Mouse (Mus musculus) G1E (cell line): ENCODE data around the gene Arhgap33.

ENCODE experiments used
- CTCF ChIP-seq: IDR thresholded peaks from 2 replicates; pipeline ENCODE4 v1.5.1; 2012; ENCODE audit warnings: low read depth, low read length, inconsistent platforms, mixed read lengths
- GATA1 ChIP-seq: IDR thresholded peaks from 2 replicates; pipeline ENCODE4 v1.6.1; 2012; ENCODE audit warnings: borderline replicate concordance, low read length, inconsistent platforms, mixed read lengths
- POLR2AphosphoS5 ChIP-seq: IDR thresholded peaks from 2 replicates; pipeline ENCODE4 v1.6.1; 2012; ENCODE audit warnings: low read depth, low read length, inconsistent platforms; ENCODE audit not compliant: insufficient replicate concordance
- TAL1 ChIP-seq: conservative IDR thresholded peaks from 2 replicates; pipeline ENCODE4 v1.6.1; 2012; ENCODE audit warnings: low read depth, low read length, inconsistent platforms, mixed read lengths

DNA sequence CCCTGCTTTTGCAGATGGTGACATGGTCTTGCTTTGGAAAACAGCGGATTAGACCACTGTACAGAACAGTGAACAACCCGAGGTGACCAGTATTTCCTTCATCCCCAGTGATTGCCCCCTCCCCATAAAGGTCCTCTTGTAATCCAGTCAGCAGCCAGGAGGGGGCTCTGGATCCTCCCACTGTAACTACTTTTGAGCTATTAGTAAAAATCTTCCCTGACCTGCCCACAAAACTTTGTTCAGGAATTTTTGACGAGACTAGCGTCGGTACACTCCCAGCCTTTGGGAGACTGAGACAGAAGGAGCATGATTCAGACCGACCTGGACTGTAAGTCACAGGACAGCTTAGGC, 43.9 kb downstream of the Arhgap33 start:
- TF ChIP-seq CTCF (no peak), POLR2AphosphoS5 (no peak), TAL1 (no peak), GATA1 (no peak)
